Mouse (Mus musculus) CH12.LX (cell line): ENCODE results near the gene Gpatch3. TPM values are rescaled to one million over a fixed set of nuclear protein-coding genes. Genes with fewer than 3 reads are reported as not detected.

ENCODE experiments used
- DNase-seq: peaks from one replicate; pipeline ENCODE4 v3.0.0-alpha.2; 2013; ENCODE audit errors: extremely low read depth
- H3K27ac ChIP-seq: 2 replicates; pipeline ENCODE4 v1.5.1; 2012; ENCODE audit warnings: low read depth, mild to moderate bottlenecking, control low read depth, moderate library complexity; ENCODE audit not compliant: insufficient read depth
- H3K27me3 ChIP-seq: replicated peaks from 2 replicates; pipeline ENCODE3; 2012; ENCODE audit warnings: inconsistent platforms
- H3K36me3 ChIP-seq, 2 experiments: replicated peaks in 1 of 2; 2 replicates each; pipeline versions ENCODE3 to v1.6.1; 2012; ENCODE audit warnings: inconsistent platforms in 1 of 2, low read length in 1 of 2, mild to moderate bottlenecking in 1 of 2, mixed read lengths in 1 of 2, moderate library complexity in 1 of 2; ENCODE audit not compliant: control insufficient read depth in 1 of 2, insufficient read depth in 1 of 2
- H3K4me1 ChIP-seq, 2 experiments: 2 replicates each; pipeline ENCODE4 v1.6.1; 2012; ENCODE audit warnings: inconsistent platforms in 1 of 2, moderate library complexity in 1 of 2; ENCODE audit not compliant: insufficient read depth in 2 of 2, control insufficient read depth in 1 of 2
- H3K4me2 ChIP-seq: 2 replicates; pipeline ENCODE4 v1.6.1; 2012; ENCODE audit warnings: low read depth, mild to moderate bottlenecking, control low read depth; ENCODE audit not compliant: poor library complexity, insufficient read depth, severe bottlenecking
- H3K4me3 ChIP-seq, 3 experiments: fragments of 150-350 bp in 1 of 3; sonication (generic) in 1 of 3; replicated peaks in 1 of 3; 2 replicates each; pipeline versions ENCODE3 to v1.5.1; 2011 to 2012; ENCODE audit warnings: low read depth in 2 of 3, low read length in 2 of 3, mild to moderate bottlenecking in 2 of 3, moderate library complexity in 2 of 3, control low read depth in 1 of 3, improper control_type of control experiment in 1 of 3, inconsistent platforms in 1 of 3, mixed read lengths in 1 of 3; ENCODE audit not compliant: poor library complexity in 1 of 3
- H3K79me2 ChIP-seq: replicated peaks from 2 replicates; pipeline ENCODE4 v1.6.1; 2012; ENCODE audit warnings: mild to moderate bottlenecking, moderate library complexity; ENCODE audit not compliant: control insufficient read depth, poor library complexity, insufficient read depth, severe bottlenecking; ENCODE audit errors: extremely low read depth
- H3K9ac ChIP-seq: 2 replicates; pipeline ENCODE4 v1.6.1; 2012; ENCODE audit warnings: low read depth, mild to moderate bottlenecking, control low read depth, moderate library complexity; ENCODE audit not compliant: insufficient read depth
- H3K9me3 ChIP-seq: replicated peaks from 2 replicates; pipeline ENCODE3; 2012; ENCODE audit warnings: low read length, inconsistent platforms, mixed read lengths
- E2F4 ChIP-seq: IDR thresholded peaks from 2 replicates; pipeline ENCODE4 v1.6.1; 2011; ENCODE audit warnings: low read depth, low read length, improper control_type of control experiment; ENCODE audit not compliant: insufficient replicate concordance
- EP300 ChIP-seq: IDR thresholded peaks from 2 replicates; pipeline ENCODE4 v1.6.1; 2011; ENCODE audit warnings: low read length, improper control_type of control experiment
- KAT2A ChIP-seq: IDR thresholded peaks from 2 replicates; pipeline ENCODE4 v1.6.1; 2012; ENCODE audit warnings: low read length, improper control_type of control experiment, inconsistent platforms; ENCODE audit not compliant: insufficient replicate concordance
- MAFK ChIP-seq: IDR thresholded peaks from 2 replicates; pipeline ENCODE4 v1.6.1; 2011; ENCODE audit warnings: low read length, improper control_type of control experiment; ENCODE audit not compliant: insufficient replicate concordance
- MAX ChIP-seq: IDR thresholded peaks from 2 replicates; pipeline ENCODE4 v1.6.1; 2011; ENCODE audit warnings: low read length, improper control_type of control experiment
- MXI1 ChIP-seq: IDR thresholded peaks from 2 replicates; pipeline ENCODE4 v1.6.1; 2011; ENCODE audit warnings: mild to moderate bottlenecking, low read depth, low read length, improper control_type of control experiment
- MYC ChIP-seq: IDR thresholded peaks from 2 replicates; pipeline ENCODE4 v1.6.1; 2011; ENCODE audit warnings: low read depth, mild to moderate bottlenecking, improper control_type of control experiment, low read length
- NELFE ChIP-seq: IDR thresholded peaks from 2 replicates; pipeline ENCODE4 v1.6.1; 2011; ENCODE audit warnings: low read depth, low read length, improper control_type of control experiment
- POLR2A ChIP-seq: IDR thresholded peaks from 2 replicates; pipeline ENCODE4 v1.6.1; 2011; ENCODE audit warnings: low read depth, mild to moderate bottlenecking, improper control_type of control experiment, low read length
- POLR2AphosphoS2 ChIP-seq: IDR thresholded peaks from 2 replicates; pipeline ENCODE4 v1.6.1; 2011; ENCODE audit warnings: low read depth, low read length, improper control_type of control experiment
- RAD21 ChIP-seq: IDR thresholded peaks from 2 replicates; pipeline ENCODE4 v1.6.1; 2011; ENCODE audit warnings: low read depth, mild to moderate bottlenecking, low read length, improper control_type of control experiment, moderate library complexity
- RCOR1 ChIP-seq: conservative IDR thresholded peaks from 2 replicates; pipeline ENCODE4 v1.6.1; 2012; ENCODE audit warnings: low read depth, mild to moderate bottlenecking, inconsistent platforms, low read length, improper control_type of control experiment
- TBP ChIP-seq: conservative IDR thresholded peaks from 2 replicates; pipeline ENCODE4 v1.6.1; 2011; ENCODE audit warnings: low read depth, low read length, improper control_type of control experiment
- TCF12 ChIP-seq: IDR thresholded peaks from 2 replicates; pipeline ENCODE4 v1.6.1; 2014; ENCODE audit warnings: low read depth, mild to moderate bottlenecking, inconsistent platforms, low read length, improper control_type of control experiment
- USF2 ChIP-seq: conservative IDR thresholded peaks from 2 replicates; pipeline ENCODE4 v1.6.1; 2011; ENCODE audit warnings: low read depth, low read length, improper control_type of control experiment
- ZC3H11A ChIP-seq: IDR thresholded peaks from 2 replicates; pipeline ENCODE4 v1.6.1; 2012; ENCODE audit warnings: low read depth, mild to moderate bottlenecking, inconsistent platforms, low read length, improper control_type of control experiment
- ZNF384 ChIP-seq: IDR thresholded peaks from 2 replicates; pipeline ENCODE4 v1.6.1; 2012; ENCODE audit warnings: low read depth, low read length, improper control_type of control experiment, inconsistent platforms
- dilution Hi-C: fragments of 300-500 bp; cut with MboI; formaldehyde crosslinking; loops from 2 replicates; pipeline ENCODE4 v1.14.3; 2020; ENCODE audit warnings: low sequenced_read_pairs; ENCODE audit not compliant: extremely low pct_unique_long_range_greater_than_20kb, extremely low pct_ligation_motif_present
- in situ Hi-C: fragments of 300-500 bp; cut with MboI; formaldehyde crosslinking; loops from 3 replicates; pipeline ENCODE4 v1.14.3; 2019; ENCODE audit warnings: low sequenced_read_pairs, low pct_ligation_motif_present, low pct_unique_long_range_greater_than_20kb, mixed read lengths
- polyA plus RNA-seq: library from polyadenylated mRNA; unstranded; fragments of >175 nt; gene quantifications from 2 replicates; pipeline ENCODE4 v1.2.1, GENCODE M21; 2012; ENCODE audit warnings: low read depth; ENCODE audit not compliant: insufficient read length
- total RNA-seq, 2 experiments: library from RNA; depleted of rRNA; stranded (reverse); fragments of 300-350 nt in 1 of 2; fragments of >200 nt in 1 of 2; gene quantifications; 2 replicates each; pipeline ENCODE4 v1.2.3; 2012 to 2014

The Gpatch3 gene
- total and polyA plus RNA-seq, 3 experiments = 7.2 to 20.9 (median 10.8) TPM

DNA sequence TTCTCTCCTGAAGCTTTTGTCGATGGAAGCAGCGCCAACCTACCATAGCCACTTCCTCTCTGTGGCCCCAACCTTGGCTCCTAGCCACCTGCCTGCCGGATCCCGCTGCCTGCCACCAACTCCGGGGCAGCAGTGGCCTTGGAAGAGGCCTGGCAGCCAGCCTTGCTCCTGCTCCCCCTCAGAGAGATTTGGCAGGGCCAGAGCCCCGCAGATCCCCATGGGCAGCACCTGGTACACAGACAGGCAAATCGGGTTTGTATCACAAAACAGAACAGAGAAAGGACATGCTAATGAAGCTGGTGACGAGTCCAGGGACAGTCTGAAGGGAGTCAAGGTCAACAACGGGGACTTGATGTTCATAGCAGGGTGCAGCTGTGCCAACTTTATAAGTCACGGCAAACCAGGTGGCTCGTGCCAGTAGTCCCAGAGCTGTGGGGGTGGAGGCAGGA lies 11.4 kb upstream of the Gpatch3 start:
- H3K9me3 ChIP-seq = peaks cover 5% of the 10 kb centered on the region
- H3K36me3 ChIP-seq = no peaks in the 10 kb centered on the region
- in situ Hi-C loops (no loop called here), dilution Hi-C loops (no loop called here)
- no peak overlapping the region for H3K27ac ChIP-seq
- H3K4me1 ChIP-seq = peaks cover 0 to 13% of the 10 kb centered on the region in 2 experiments; a peak in 2 of 4 replicates
- H3K27me3 ChIP-seq = peaks cover 5% of the 10 kb centered on the region
- DNase-seq = no peak
- no peak overlapping the region for H3K4me2 ChIP-seq
- TF ChIP-seq MXI1 (no peak), E2F4 (no peak), POLR2A (no peak), MAX (no peak)
- H3K9ac ChIP-seq = no peak overlapping the region
- no peak overlapping the region for H3K4me3 ChIP-seq
- no peaks in the 10 kb centered on the region for H3K79me2 ChIP-seq

GRCm38 (mm10) chr4:133567251-133567650 lies 7.3 kb upstream of the Gpatch3 start:
- H3K79me2 ChIP-seq = no peaks in the 10 kb centered on the region
- TF ChIP-seq KAT2A (no peak), RCOR1 (no peak), TBP (no peak), EP300 (no peak), POLR2AphosphoS2 (no peak), NELFE (no peak), TCF12 (no peak), MYC (no peak)
- in situ Hi-C loops = no loop called here
- H3K9ac ChIP-seq = no peak overlapping the region
- DNase-seq = no peak
- peaks cover 7% of the 10 kb centered on the region for H3K9me3 ChIP-seq
- H3K36me3 ChIP-seq = peaks cover 0 to 3% of the 10 kb centered on the region in 2 experiments
- no peaks in the 10 kb centered on the region for H3K27me3 ChIP-seq
- H3K27ac ChIP-seq = no peak overlapping the region
- H3K4me3 ChIP-seq = no peak overlapping the region
- H3K4me1 ChIP-seq = peaks cover 0 to 21% of the 10 kb centered on the region in 2 experiments; a peak in 2 of 4 replicates
- dilution Hi-C loops = no loop called here
- no peak overlapping the region for H3K4me2 ChIP-seq

DNA sequence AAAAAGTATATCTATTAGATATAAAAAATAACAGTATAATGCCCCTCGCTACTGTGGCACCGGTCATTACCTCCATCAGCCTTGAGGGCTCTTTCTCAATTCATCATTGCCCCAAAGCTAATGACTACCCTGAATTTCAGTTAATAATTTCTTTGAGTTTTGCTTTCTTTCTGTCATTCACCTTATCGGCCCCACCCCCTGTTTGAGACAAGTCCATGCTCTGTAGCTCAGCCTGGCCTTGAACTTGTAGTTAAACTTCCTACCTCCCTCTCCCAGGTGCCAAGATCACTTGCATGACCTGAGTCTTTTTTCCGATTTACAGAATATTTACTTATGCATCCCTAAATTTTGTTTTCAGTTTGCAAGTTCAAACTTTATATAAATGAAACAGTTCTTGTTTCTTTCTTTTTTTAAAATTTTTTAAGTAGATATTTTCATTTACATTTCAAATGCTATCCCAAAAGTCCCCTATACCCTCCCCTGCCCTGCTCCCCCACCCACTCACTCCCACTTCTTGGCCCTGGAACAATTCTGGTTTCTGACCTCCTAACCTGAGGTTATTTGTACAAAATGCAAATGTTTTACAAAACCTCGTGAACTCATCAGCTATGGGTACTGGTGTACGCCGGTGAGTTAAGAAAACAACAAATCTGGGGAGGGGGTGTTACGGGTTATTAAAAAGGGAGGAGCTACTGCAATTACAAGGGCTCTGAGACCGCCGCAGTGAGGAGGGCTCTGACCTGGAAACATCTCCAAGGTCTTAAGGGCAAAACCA lies 5.1 kb upstream of the Gpatch3 start:
- Histone ChIP-seq H3K27ac (peak overlapping the region; percentile 56), H3K27me3 (no peaks in the 10 kb centered on the region), H3K4me3 (peak overlapping the region in 2 of 3 experiments; percentile 6 to 38), H3K9ac (peak overlapping the region; percentile 81), H3K4me2 (peak overlapping the region; percentile 93), H3K36me3 (peaks cover 0 to 6% of the 10 kb centered on the region in 2 experiments), H3K4me1 (peaks cover 0 to 11% of the 10 kb centered on the region in 2 experiments; a peak in 2 of 4 replicates), H3K79me2 (no peaks in the 10 kb centered on the region), H3K9me3 (peaks cover 4% of the 10 kb centered on the region)
- no peak for TF ChIP-seq ZC3H11A
- TF ChIP-seq USF2 = no peak
- TF ChIP-seq TBP = no peak; the same call in 1 of the 2 replicates
- TF ChIP-seq MAFK = no peak
- no peak for TF ChIP-seq ZNF384
- TF ChIP-seq RAD21 = no peak
- TF ChIP-seq EP300 = no peak
- TF ChIP-seq MAX = no peak
- no peak for TF ChIP-seq TCF12
- no peak for TF ChIP-seq KAT2A
- DNase-seq = peak; percentile 52
- dilution Hi-C loops = no loop called here
- in situ Hi-C loops = no loop called here
